Mouse (Mus musculus): ENCODE results near the gene Guca2b. TPM values are rescaled to one million over a fixed set of nuclear protein-coding genes. Genes with fewer than 3 reads are reported as not detected.

The Guca2b gene
- total and polyA plus RNA-seq, 3 experiments = not detected

DNA sequence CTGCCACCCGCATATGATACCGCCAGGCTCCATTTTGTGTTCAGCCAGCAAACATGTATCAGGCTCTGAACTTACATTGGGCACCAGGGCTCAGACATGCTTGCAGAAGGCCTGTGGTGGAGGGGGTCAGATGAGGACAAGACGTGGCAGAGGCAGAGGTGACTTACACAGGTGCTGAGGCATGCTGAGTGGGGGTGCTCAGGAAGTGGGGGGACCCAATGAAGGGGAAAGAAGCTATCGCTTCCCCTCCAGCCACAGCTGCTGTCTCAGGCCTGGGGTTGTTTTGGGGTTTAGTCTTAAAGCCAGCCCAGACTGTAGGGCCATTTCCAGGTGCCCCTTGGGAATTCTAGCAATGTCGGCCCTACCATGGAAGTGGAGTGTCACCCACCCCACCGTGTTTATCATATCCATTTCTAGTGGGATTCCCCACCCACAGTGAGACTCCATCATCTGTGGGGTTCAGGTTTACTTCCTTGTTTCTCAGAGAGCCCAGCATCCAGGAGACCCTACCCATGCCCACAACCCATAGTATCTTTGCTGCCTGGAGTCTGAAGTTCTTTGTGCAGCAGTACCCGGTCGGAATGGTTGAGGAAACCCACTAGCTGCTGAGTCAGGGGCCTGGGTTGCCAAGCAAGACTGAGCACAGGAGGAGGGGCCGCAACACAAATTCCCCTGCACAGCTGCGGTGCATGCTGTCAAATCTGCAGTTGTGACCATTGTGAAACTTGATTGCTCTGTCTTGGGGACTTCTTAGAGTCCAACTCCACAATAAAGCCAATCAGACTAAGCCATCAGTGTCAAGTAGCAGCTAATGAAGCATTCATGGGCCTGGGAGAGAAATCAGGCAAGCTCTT is 10.8 kb upstream of the Guca2b start:
- no peak overlapping the region for H3K4me3 ChIP-seq (ENCODE audit: control insufficient read depth in 1 of 2, insufficient read depth in 1 of 2, low read depth in 2 of 2, low read length in 2 of 2)
- H3K9me3 ChIP-seq (replicated peaks; ENCODE audit: insufficient read depth, low read length) = no peaks in the 10 kb centered on the region
- H3K27ac ChIP-seq (ENCODE audit: control insufficient read depth, low read depth, low read length) = no peak overlapping the region
- TF ChIP-seq RAD21 (IDR thresholded peaks at IDR 0.05; ENCODE audit: low read depth, low read length) = no peak
- no peak for TF ChIP-seq TAL1 (IDR thresholded peaks at IDR 0.05; ENCODE audit: low read length)
- no peaks in the 10 kb centered on the region for H3K4me1 ChIP-seq (ENCODE audit: control insufficient read depth in 1 of 2, insufficient read depth in 2 of 2, low read length in 2 of 2)
- H3K79me2 ChIP-seq (ENCODE audit: control insufficient read depth, insufficient read depth, low read length, poor library complexity) = no peaks in the 10 kb centered on the region
- no peak overlapping the region for H3K9ac ChIP-seq (ENCODE audit: control insufficient read depth, low read depth, low read length, poor library complexity, severe bottlenecking)
- H3K36me3 ChIP-seq (ENCODE audit: control insufficient read depth in 1 of 2, insufficient read depth in 2 of 2, low read length in 2 of 2) = no peaks in the 10 kb centered on the region
- no peak for DNase-seq (ENCODE audit: low read depth, low spot score)
- H3K27me3 ChIP-seq (ENCODE audit: control insufficient read depth in 1 of 2, insufficient read depth in 2 of 2, low read length in 2 of 2) = no peaks in the 10 kb centered on the region

GRCm38 (mm10) chr4:119668596-119668995 is 9.8 kb upstream of the Guca2b start:
- H3K4me3 ChIP-seq (ENCODE audit: control insufficient read depth in 1 of 2, insufficient read depth in 1 of 2, low read depth in 2 of 2, low read length in 2 of 2) = no peak overlapping the region
- no peaks in the 10 kb centered on the region for H3K79me2 ChIP-seq (ENCODE audit: control insufficient read depth, insufficient read depth, low read length, poor library complexity)
- H3K9me3 ChIP-seq (replicated peaks; ENCODE audit: insufficient read depth, low read length) = no peaks in the 10 kb centered on the region
- no peaks in the 10 kb centered on the region for H3K27me3 ChIP-seq (ENCODE audit: control insufficient read depth in 1 of 2, insufficient read depth in 2 of 2, low read length in 2 of 2)
- H3K4me1 ChIP-seq (ENCODE audit: control insufficient read depth in 1 of 2, insufficient read depth in 2 of 2, low read length in 2 of 2) = no peaks in the 10 kb centered on the region
- no peaks in the 10 kb centered on the region for H3K36me3 ChIP-seq (ENCODE audit: control insufficient read depth in 1 of 2, insufficient read depth in 2 of 2, low read length in 2 of 2)
- no peak overlapping the region for H3K9ac ChIP-seq (ENCODE audit: control insufficient read depth, low read depth, low read length, poor library complexity, severe bottlenecking)
- no peak for TF ChIP-seq EP300 (IDR thresholded peaks at IDR 0.05; ENCODE audit: low read depth in 1 of 2, low read length in 2 of 2)
- no peak for TF ChIP-seq TAL1 (IDR thresholded peaks at IDR 0.05; ENCODE audit: low read length)
- TF ChIP-seq ZMIZ1 (IDR thresholded peaks at IDR 0.05; ENCODE audit: low read depth, low read length) = no peak
- no peak for TF ChIP-seq ZKSCAN1 (IDR thresholded peaks at IDR 0.05; ENCODE audit: low read depth, low read length)
- TF ChIP-seq RAD21 (IDR thresholded peaks at IDR 0.05; ENCODE audit: low read depth, low read length) = no peak
- TF ChIP-seq NRF1 (IDR thresholded peaks at IDR 0.05; ENCODE audit: insufficient read depth, low read depth, low read length, poor library complexity, severe bottlenecking) = no peak
- TF ChIP-seq USF1 (IDR thresholded peaks at IDR 0.05; ENCODE audit: low read depth, low read length) = no peak
- no peak for TF ChIP-seq POLR2AphosphoS5 (IDR thresholded peaks at IDR 0.05; ENCODE audit: borderline replicate concordance, low read depth, low read length)
- TF ChIP-seq ELF1 (IDR thresholded peaks at IDR 0.05; ENCODE audit: low read depth, low read length) = no peak
- no peak for TF ChIP-seq GABPA (IDR thresholded peaks at IDR 0.05; ENCODE audit: low read depth, low read length)
- TF ChIP-seq MAFK (IDR thresholded peaks at IDR 0.05; ENCODE audit: borderline replicate concordance, low read depth, low read length) = no peak
- no peak for TF ChIP-seq UBTF (IDR thresholded peaks at IDR 0.05; ENCODE audit: borderline replicate concordance, insufficient read depth, low read depth, low read length)
- TF ChIP-seq MXI1 (IDR thresholded peaks at IDR 0.05; ENCODE audit: low read depth, low read length) = no peak
- TF ChIP-seq POLR2AphosphoS2 (IDR thresholded peaks at IDR 0.05; ENCODE audit: low read length) = no peak
- no peak for TF ChIP-seq SMC3 (IDR thresholded peaks at IDR 0.05; ENCODE audit: low read depth, low read length)
- no peak for TF ChIP-seq KAT2A (conservative IDR thresholded peaks at IDR 0.05; ENCODE audit: low read depth, low read length)
- TF ChIP-seq ZNF384 (IDR thresholded peaks at IDR 0.05; ENCODE audit: low read depth, low read length) = no peak
- TF ChIP-seq E2F4 (IDR thresholded peaks at IDR 0.05; ENCODE audit: borderline replicate concordance, low read depth, low read length) = no peak
- DNase-seq (ENCODE audit: low read depth, low spot score) = no peak
- no peak overlapping the region for H3K27ac ChIP-seq (ENCODE audit: control insufficient read depth, low read depth, low read length)
